Mouse (Mus musculus): ENCODE results near the gene Ang2. TPM values are rescaled to one million over a fixed set of nuclear protein-coding genes. Genes with fewer than 3 reads are reported as not detected.
"Not testable (repeated sequence)": the region's sequence is repeated elsewhere in the genome, so short reads cannot be mapped to it uniquely, and the experiment has no call there.

The Ang2 gene
- polyA plus RNA-seq, 1 experiment: 0.09 TPM

- no peak for TF ChIP-seq POLR2A (IDR thresholded peaks at IDR 0.05; ENCODE audit: low read depth, low read length)
- TF ChIP-seq CTCF (IDR thresholded peaks at IDR 0.05; ENCODE audit: extremely low read depth, insufficient read depth, insufficient read length, insufficient replicate concordance): no peak
- no peak overlapping the region for H3K27ac ChIP-seq (ENCODE audit: insufficient read depth, low read length)
- H3K4me3 ChIP-seq (ENCODE audit: extremely low read depth, insufficient read depth, insufficient read length): no peak overlapping the region
- H3K27me3 ChIP-seq (ENCODE audit: control insufficient read depth, insufficient read depth, low read length): no peaks in the 10 kb centered on the region
- H3K4me1 ChIP-seq (ENCODE audit: control insufficient read depth, insufficient read depth, insufficient read length): no peaks in the 10 kb centered on the region
- 89% methylated on average over 2 of the region's 2 CpGs for WGBS
- no peak for DNase-seq (ENCODE audit: low read depth in 1 of 2, low spot score in 2 of 2)
- no peaks in the 10 kb centered on the region for H3K36me3 ChIP-seq (ENCODE audit: control insufficient read depth, insufficient read depth, low read length)
These were observed 1.5 kb upstream of the Ang2 start for GRCm38 (mm10) chr14:51200466-51200865.

- Histone ChIP-seq H3K4me1 (ENCODE audit: control insufficient read depth, insufficient read depth, insufficient read length) (no peaks in the 10 kb centered on the region), H3K4me3 (ENCODE audit: extremely low read depth, insufficient read depth, insufficient read length) (no peak overlapping the region), H3K36me3 (ENCODE audit: control insufficient read depth, insufficient read depth, low read length) (no peaks in the 10 kb centered on the region), H3K27ac (ENCODE audit: insufficient read depth, low read length) (no peak overlapping the region), H3K27me3 (ENCODE audit: control insufficient read depth, insufficient read depth, low read length) (no peaks in the 10 kb centered on the region)
- TF ChIP-seq POLR2A (IDR thresholded peaks at IDR 0.05; ENCODE audit: low read depth, low read length) (no peak), CTCF (IDR thresholded peaks at IDR 0.05; ENCODE audit: extremely low read depth, insufficient read depth, insufficient read length, insufficient replicate concordance) (no peak)
- DNase-seq (ENCODE audit: low read depth in 1 of 2, low spot score in 2 of 2): no peak
- WGBS: 67% methylated on average over 2 of the region's 2 CpGs
These were observed 1.1 kb upstream of the Ang2 start for GRCm38 (mm10) chr14:51200054-51200453.

GRCm38 (mm10) chr14:51195681-51196080, 3.3 kb downstream of the Ang2 start:
- Histone ChIP-seq H3K4me3 (ENCODE audit: extremely low read depth, insufficient read depth, insufficient read length) (no peak overlapping the region), H3K27me3 (ENCODE audit: control insufficient read depth, insufficient read depth, low read length) (no peaks in the 10 kb centered on the region), H3K36me3 (ENCODE audit: control insufficient read depth, insufficient read depth, low read length) (no peaks in the 10 kb centered on the region), H3K27ac (ENCODE audit: insufficient read depth, low read length) (no peak overlapping the region), H3K4me1 (ENCODE audit: control insufficient read depth, insufficient read depth, insufficient read length) (no peaks in the 10 kb centered on the region)
- WGBS: 89% methylated on average over 4 of the region's 4 CpGs
- TF ChIP-seq CTCF (IDR thresholded peaks at IDR 0.05; ENCODE audit: extremely low read depth, insufficient read depth, insufficient read length, insufficient replicate concordance) (no peak), POLR2A (IDR thresholded peaks at IDR 0.05; ENCODE audit: low read depth, low read length) (no peak)
- no peak for DNase-seq (ENCODE audit: low read depth in 1 of 2, low spot score in 2 of 2)

- not testable (repeated sequence) for H3K27me3 ChIP-seq (ENCODE audit: control insufficient read depth, insufficient read depth, low read length); H3K4me3 ChIP-seq (ENCODE audit: extremely low read depth, insufficient read depth, insufficient read length); H3K36me3 ChIP-seq (ENCODE audit: control insufficient read depth, insufficient read depth, low read length); DNase-seq (ENCODE audit: low read depth in 1 of 2, low spot score in 2 of 2); H3K4me1 ChIP-seq (ENCODE audit: control insufficient read depth, insufficient read depth, insufficient read length); H3K27ac ChIP-seq (ENCODE audit: insufficient read depth, low read length)
- 91% methylated on average over 2 of the region's 2 CpGs for WGBS
These were observed 17.9 kb downstream of the Ang2 start for GRCm38 (mm10) chr14:51181051-51181450.

GRCm38 (mm10) chr14:51173843-51174242, 25.1 kb downstream of the Ang2 start:
- no peaks in the 10 kb centered on the region for H3K27me3 ChIP-seq (ENCODE audit: control insufficient read depth, insufficient read depth, low read length)
- no peak overlapping the region for H3K27ac ChIP-seq (ENCODE audit: insufficient read depth, low read length)
- H3K36me3 ChIP-seq (ENCODE audit: control insufficient read depth, insufficient read depth, low read length): no peaks in the 10 kb centered on the region
- 91% methylated on average over 4 of the region's 4 CpGs for whole genome bisulfite sequencing
- no peak overlapping the region for H3K4me3 ChIP-seq (ENCODE audit: extremely low read depth, insufficient read depth, insufficient read length)
- no peaks in the 10 kb centered on the region; the same call in 1 of the 2 replicates for H3K4me1 ChIP-seq (ENCODE audit: control insufficient read depth, insufficient read depth, insufficient read length)
- TF ChIP-seq POLR2A (IDR thresholded peaks at IDR 0.05; ENCODE audit: low read depth, low read length): no peak
- TF ChIP-seq CTCF (IDR thresholded peaks at IDR 0.05; ENCODE audit: extremely low read depth, insufficient read depth, insufficient read length, insufficient replicate concordance): no peak
- DNase-seq (ENCODE audit: low read depth in 1 of 2, low spot score in 2 of 2): no peak

GRCm38 (mm10) chr14:51172947-51173346, 26.0 kb downstream of the Ang2 start:
- H3K4me1 ChIP-seq (ENCODE audit: control insufficient read depth, insufficient read depth, insufficient read length); H3K27ac ChIP-seq (ENCODE audit: insufficient read depth, low read length); H3K36me3 ChIP-seq (ENCODE audit: control insufficient read depth, insufficient read depth, low read length); H3K27me3 ChIP-seq (ENCODE audit: control insufficient read depth, insufficient read depth, low read length); DNase-seq (ENCODE audit: low read depth in 1 of 2, low spot score in 2 of 2): not testable (repeated sequence)
- WGBS: 49% methylated on average over 4 of the region's 4 CpGs
- H3K4me3 ChIP-seq (ENCODE audit: extremely low read depth, insufficient read depth, insufficient read length): peak overlapping the region; percentile 23; the same call in 1 of the 2 replicates

GRCm38 (mm10) chr14:51172095-51172865, 26.7 kb downstream of the Ang2 start:
- not testable (repeated sequence) for H3K36me3 ChIP-seq (ENCODE audit: control insufficient read depth, insufficient read depth, low read length); H3K4me1 ChIP-seq (ENCODE audit: control insufficient read depth, insufficient read depth, insufficient read length); H3K27me3 ChIP-seq (ENCODE audit: control insufficient read depth, insufficient read depth, low read length); H3K27ac ChIP-seq (ENCODE audit: insufficient read depth, low read length)
- H3K4me3 ChIP-seq (ENCODE audit: extremely low read depth, insufficient read depth, insufficient read length): peak overlapping the region; percentile 23; the same call in 1 of the 2 replicates
- peak; percentile 21; the same call in 1 of the 2 replicates for TF ChIP-seq CTCF (IDR thresholded peaks at IDR 0.05; ENCODE audit: extremely low read depth, insufficient read depth, insufficient read length, insufficient replicate concordance)
- peak in 1 of 2 experiments; percentile 4 for DNase-seq (ENCODE audit: low read depth in 1 of 2, low spot score in 2 of 2)
- 47% methylated on average over 9 of the region's 9 CpGs for WGBS

All from spleen, adult 2 months (tissue).